Mouse (Mus musculus) left cerebral cortex, adult 9 months (tissue): ENCODE results near the gene Ikzf4.
"Not testable (repeated sequence)": the region's sequence is repeated elsewhere in the genome, so short reads cannot be mapped to it uniquely, and the experiment has no call there.

Experiments used
- DNase-seq, 2 experiments: peaks; one replicate each; pipeline ENCODE4 v3.0.0; 2022; ENCODE audit warnings: low spot score in 2 of 2

Ikzf4 gene

GRCm38 (mm10) chr10:128640891-128641290, 4.9 kb downstream of the Ikzf4 start:
- no peak for DNase-seq

- no peak for DNase-seq
Observed at GRCm38 (mm10) chr10:128639999-128640398, 5.8 kb downstream of the Ikzf4 start.

DNA sequence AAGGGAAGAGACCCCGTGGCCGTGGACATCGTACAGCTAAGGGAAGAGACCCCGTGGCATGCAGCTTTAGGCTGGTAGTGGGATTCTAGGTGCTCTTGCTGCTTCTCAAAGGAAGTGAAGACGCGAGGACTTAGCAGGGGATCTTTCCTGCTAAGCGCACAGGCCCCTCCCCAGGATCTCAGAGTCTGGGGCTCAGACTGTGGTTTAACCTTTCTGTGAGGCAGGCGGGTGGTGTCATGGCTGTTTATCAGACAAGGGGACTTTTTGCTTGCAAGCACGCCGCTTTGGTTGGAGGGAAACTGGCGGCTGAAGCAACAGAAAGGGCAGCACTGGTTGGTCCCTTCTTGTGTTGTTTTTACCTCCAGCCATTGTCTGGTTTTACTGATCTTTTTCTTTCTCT, 8.8 kb downstream of the Ikzf4 start:
- no peak for DNase-seq

- DNase-seq = no peak
Observed at GRCm38 (mm10) chr10:128636561-128636960, 9.2 kb downstream of the Ikzf4 start.

DNA sequence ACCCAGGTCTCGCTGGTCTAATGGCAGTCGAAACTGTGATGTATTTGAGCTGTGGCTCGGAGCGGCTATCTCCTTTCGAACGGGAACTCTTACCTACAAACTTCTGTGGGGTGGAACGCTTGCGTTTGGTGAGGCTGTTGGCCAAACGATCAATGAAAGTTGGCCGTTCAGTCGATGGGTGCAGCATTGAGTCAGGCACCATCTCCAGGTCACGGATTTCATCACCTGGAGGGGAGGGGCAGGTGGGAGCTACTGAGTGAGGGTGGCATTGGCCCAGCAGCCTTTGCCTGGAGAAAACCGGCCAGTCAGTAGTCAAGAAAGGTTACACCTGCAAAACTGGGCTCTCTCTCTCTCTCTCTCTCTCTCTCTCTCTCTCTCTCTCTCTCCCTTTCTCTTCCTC, 10.1 kb downstream of the Ikzf4 start:
- no peak for DNase-seq

DNA sequence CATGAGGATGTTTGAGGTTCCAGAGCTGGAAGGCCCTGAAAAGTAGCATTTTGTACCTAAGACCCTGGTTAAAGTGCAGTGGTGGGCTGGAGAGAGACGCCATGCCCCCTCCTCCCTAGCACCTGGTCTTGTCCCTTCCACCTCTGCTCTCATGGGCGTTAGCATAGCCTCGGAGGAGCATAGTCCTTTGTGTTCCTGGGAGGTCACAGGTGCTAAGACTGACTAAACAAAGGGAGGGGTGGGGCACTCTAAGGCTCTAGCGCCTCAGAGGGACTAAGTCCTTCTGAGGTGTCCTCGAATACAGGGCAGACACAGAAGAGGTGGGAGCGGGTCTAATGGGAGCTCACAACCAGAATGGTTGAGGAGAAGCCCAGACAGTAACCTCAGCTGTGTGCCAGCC, 14.2 kb downstream of the Ikzf4 start:
- no peak for DNase-seq

GRCm38 (mm10) chr10:128630306-128630705, 15.5 kb downstream of the Ikzf4 start:
- DNase-seq = not testable (repeated sequence)

- no peak for DNase-seq
Observed at GRCm38 (mm10) chr10:128629746-128630145, 16.0 kb downstream of the Ikzf4 start.

DNA sequence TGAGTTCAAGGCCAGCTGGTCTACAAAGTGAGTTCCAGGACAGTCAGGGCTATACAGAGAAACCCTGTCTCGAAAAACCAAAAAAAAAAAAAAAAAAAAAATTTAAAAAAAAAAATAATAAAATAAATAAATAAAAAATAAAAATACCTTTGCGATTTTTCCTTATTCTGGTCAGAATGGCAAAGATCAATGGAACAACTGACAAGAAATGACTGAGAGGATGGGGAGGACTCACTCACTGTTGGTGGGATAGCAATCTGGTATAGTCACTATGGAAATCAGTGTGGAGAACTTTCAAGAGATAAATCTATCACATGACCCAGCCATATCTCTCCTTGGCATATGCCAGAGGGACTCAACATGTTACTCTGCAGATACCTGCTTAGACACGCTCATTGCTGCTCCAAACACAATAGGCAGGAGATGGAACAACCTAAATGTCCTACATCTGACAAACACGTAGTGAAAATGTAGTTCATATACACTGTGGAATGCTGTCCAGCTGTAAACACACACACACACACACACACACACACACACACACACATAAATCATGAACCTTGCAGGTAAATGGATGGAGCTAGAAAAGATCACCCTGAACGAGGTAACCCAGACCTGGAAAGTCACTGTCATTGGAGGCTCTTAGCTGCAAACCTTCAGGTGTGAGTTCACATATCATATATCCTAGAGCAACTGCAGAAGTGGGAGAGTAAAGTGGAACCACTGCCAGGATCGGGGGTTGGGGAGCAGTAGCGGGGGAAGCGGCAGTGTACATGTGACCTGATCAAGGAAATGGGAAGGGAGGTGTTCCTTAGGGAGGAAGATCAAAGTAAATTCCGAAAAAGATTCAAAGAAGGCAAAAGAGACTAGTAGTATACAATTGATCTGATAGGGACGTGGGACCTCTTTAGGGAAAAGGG, 18.1 kb downstream of the Ikzf4 start:
- DNase-seq = no peak

DNA sequence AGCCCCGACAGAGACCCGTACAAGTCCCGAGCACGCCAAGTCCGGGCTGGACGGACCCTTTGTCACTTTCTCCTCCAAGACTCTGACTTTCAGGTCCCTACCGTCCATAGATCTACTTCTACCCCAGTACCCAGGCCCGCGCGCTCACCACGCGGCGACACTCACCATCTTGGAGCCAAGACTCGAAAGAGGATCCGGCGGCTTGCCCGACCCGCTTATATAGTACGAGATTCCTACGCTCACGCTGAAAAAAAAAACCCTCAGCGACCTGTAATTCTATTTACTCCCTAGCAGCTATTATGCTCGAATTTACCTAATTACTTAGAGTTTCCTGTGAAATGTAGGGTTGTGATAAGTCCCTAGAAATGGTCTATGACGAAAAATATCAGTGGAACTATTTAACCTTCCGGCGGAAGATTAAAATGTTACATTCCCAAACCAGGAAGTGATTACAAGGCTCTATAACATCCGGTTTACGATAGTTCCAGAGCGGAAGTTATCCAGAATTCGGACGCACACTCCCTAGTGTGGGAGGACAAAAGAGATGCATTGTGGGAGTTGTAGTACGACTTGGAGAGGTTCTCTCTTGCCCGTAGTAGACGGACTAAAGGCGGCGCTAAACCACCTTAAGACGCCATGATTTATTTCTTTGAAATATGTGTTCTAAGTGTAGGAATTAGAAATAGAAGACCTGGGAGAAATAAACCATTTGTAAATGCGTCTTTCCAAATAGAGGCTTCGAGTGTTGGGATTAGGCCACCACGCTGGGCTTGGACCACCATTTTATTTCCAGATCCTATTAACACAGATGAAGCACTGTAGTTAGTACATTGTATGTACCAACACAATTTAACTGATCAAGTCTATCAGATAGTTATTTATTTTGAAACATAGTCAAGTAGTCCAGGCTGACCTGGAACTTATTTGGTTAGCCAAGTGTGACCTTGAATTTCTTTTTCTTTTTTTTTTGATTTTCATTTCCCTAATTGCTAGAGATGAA, 19.2 kb downstream of the Ikzf4 start, which contains the start of gene Rps26:
Gene Rps26, minus strand, starts transcription at position 437 of the 1,000 bp plus-strand sequence.
- peak; percentile 96 to 97 for DNase-seq

- no peak for DNase-seq
Observed at GRCm38 (mm10) chr10:128625287-128625894, 20.4 kb downstream of the Ikzf4 start.

DNA sequence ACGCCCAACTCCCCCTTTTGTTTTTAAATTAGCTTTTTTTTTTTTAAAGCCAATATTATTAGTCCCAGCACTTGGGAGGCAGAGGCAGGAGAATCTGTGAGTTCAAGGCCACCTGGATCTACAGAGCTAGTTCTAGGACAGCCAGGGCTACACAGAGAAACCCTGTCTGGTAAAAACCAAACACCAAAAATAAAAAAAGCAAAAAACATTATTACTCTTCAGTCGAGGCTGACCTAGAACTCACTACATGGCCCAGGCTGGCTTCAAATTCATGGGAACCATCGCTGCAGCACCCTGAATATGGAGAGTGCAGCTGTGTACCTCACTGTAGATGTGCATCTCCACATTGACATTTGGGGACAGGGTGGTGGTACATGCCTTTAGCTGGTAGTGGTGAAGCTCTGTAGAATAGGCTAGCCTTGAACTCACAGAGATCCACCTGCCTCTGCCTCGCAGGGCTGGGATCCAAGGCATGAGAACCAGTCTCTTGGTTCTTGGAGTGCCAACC, 22.6 kb downstream of the Ikzf4 start:
- DNase-seq = not testable (repeated sequence)

- DNase-seq = no peak
Observed at GRCm38 (mm10) chr10:128622702-128623101, 23.1 kb downstream of the Ikzf4 start.

DNA sequence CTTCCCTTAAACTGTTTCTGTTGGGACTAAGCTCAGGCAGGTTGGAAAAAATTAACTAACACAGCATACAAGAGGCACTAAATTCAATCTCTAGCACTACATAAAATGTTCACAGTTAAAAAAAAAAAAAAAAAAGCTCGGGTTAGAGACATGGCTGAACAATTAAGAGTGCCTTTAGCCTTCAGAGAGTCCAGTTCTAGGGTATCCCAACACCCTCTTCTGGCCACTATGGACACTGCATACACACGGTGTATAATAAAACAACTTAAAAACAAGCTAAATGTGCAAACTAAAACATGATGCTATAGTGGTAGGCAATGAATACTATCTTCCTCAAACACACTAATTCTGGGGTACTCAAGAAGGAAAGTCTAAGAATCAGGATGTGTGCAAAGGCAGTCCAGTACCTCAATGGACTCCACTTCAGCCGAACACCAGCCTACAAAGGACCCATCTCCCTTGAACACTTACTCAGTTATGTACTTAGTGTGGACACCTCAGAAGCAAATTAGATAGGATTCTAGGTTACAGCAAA, 23.7 kb downstream of the Ikzf4 start:
- no peak for DNase-seq

GRCm38 (mm10) chr10:128620241-128620640, 25.6 kb downstream of the Ikzf4 start:
- DNase-seq = no peak

DNA sequence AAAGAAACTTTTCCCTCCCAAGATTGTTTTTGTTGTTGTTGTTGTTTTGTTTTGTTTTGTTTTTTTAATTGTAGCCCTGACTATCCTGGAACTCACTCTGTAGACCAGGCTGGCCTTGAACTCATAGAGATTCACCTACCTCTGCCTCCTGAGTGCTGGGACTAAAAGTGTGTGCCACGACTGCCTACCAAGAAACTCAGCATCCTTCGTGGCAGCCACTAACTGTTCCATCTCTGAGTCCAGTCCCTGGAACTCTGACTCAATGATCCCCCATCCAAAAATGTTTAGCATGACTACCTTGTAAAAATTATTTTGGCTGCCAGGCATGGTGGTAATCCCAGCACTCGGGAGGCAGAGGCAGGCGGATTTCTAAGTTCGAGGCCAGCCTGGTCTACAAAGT, 26.6 kb downstream of the Ikzf4 start:
- not testable (repeated sequence) for DNase-seq

DNA sequence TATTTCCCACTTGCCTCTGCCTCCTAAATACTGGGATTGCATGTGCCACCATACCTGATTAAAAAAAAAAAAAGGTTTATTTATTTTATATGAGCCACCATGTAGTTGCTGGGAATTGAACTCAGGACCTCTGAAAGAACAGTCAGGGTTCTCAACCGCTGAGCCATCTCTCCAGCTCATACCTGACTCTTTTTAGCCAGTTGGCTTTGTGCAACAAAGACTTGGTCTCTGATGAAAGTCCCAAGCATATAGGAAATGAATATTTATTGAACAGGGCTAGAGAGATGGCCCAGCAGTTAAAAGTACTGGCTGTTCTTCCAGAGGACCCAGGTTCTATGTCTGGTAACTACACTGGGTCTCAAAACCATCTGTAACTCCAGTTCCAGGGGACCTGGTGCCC, 27.2 kb downstream of the Ikzf4 start:
- no peak for DNase-seq

GRCm38 (mm10) chr10:128615798-128616448, 29.9 kb downstream of the Ikzf4 start:
- not testable (repeated sequence) for DNase-seq

DNA sequence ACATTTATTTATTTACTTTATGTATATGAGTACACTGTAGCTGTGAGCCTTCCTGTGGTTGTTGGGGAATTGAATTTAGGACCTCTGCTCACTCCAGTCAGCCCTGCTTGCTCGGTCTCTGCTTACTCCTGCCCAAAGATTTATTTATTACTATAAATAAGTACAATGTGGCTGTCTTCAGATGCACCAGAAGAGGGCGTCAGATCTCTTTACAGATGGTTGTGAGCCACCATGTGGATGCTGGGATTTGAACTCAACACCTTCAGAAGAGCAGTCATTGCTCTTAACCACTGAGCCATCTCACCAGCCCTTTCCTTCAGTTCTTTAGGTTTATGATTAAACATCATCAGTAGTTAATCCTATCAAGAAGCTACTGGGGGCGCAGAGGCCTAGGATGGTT, 30.9 kb downstream of the Ikzf4 start:
- DNase-seq = no peak

- DNase-seq = not testable (repeated sequence)
Observed at GRCm38 (mm10) chr10:128613820-128614219, 32.0 kb downstream of the Ikzf4 start.

- no peak for DNase-seq
Observed at GRCm38 (mm10) chr10:128613154-128613440, 32.7 kb downstream of the Ikzf4 start.
